Mouse (Mus musculus) megakaryocyte-erythroid progenitor cell, adult 5-6 weeks (primary cell): ENCODE measurements around the gene Gins2. TPM values are rescaled to one million over a fixed set of nuclear protein-coding genes. Genes with fewer than 3 reads are reported as not detected.
A peak's percentile ranks its signal among the peaks of the same experiment; 100 is the strongest.

Experiments
- ATAC-seq: replicated peaks from 2 replicates; pipeline ENCODE4 v1.8.0; 2016; ENCODE audit warnings: mild to moderate bottlenecking, inconsistent platforms; ENCODE audit not compliant: severe bottlenecking, poor library complexity, low FRiP score, low TSS enrichment
- total RNA-seq, 2 experiments: library from RNA; stranded (forward) in 1 of 2; stranded (reverse) in 1 of 2; fragments of 200-1000, 215-1000 nt in 1 of 2; fragments of >200 nt in 1 of 2; fragmentation: Nextera tagmentation in 1 of 2; gene quantifications; 2 replicates each; pipeline ENCODE4 v1.2.3; 2014 to 2017

The Gins2 gene
- total RNA-seq, 2 experiments from 2014 or later, result 43.8 to 99.8 TPM

GRCm38 (mm10) chr8:120607885-120608284 lies 18.8 kb upstream of the Gins2 start:
- peak; percentile 79 for ATAC-seq

GRCm38 (mm10) chr8:120607460-120607859 lies 18.4 kb upstream of the Gins2 start:
- ATAC-seq, result peak; percentile 19; the same call in 1 of the 2 replicates

GRCm38 (mm10) chr8:120602672-120603071 lies 13.6 kb upstream of the Gins2 start:
- ATAC-seq, result no peak

DNA sequence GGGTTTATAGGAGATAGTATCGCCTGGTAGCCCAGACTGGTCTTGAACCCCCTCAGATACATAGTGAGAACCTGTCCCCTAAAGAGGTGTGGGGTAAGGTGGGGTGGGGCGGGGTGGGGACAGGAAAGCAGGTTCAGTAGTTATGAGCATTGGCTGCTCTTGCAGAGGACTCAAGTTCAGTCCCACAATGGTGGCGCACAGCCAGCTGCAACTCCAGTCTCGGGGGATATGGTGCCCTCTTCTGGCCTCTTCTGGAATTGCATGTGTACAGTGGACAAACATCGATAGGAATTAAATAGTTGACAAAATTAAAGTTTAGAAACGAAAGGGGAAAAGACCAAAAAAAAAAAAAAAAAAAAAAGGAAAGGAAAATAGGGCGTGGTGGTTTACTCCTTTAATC lies 10.4 kb upstream of the Gins2 start:
- ATAC-seq, result 0 out of 2 replicates have a peak, but pooled peaks have one; percentile 14

DNA sequence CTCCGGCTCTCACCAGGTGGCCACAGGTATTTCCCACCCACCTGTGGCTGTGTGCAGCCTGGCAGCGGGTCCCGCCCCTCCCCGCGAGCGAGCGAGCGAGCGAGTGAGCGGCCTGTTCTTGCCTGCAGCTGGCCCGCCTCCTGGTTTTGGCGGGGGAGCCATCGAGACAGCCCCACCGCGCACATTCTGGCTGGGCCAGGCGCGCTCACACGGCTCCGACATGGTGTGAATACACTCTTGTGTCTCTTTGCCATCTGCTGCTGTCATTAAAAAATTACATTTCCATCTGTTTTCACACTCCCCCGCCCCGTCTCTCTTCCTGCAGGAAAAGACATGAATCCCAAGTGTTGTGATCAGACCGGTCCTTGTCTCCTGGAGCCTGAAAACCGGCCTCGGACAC lies 9.5 kb upstream of the Gins2 start:
- no peak for ATAC-seq

- ATAC-seq, result peak; percentile 78
Measured at GRCm38 (mm10) chr8:120595963-120596362, 6.9 kb upstream of the Gins2 start.

DNA sequence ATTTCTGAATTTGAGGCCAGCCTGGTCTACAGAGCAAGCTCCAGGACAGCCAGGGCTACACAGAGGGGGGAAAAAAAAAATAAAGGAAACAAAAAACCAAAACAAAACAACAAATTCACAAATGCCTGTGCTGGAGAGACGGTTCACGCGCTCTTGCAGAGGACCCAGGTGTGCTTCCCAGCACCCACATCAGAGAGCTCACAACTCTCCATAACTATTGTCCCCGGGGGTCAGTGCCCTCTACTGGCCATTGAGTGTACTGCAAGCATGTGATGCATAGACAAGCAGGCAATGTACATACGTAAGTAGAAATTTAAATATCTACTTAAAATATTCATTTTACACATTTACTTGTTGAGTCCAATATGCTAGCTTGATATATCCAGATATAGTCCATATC lies 5.5 kb upstream of the Gins2 start:
- ATAC-seq, result no peak

GRCm38 (mm10) chr8:120591587-120592292 lies 2.6 kb upstream of the Gins2 start:
- ATAC-seq, result no peak

GRCm38 (mm10) chr8:120589921-120590320 lies 817 bp upstream of the Gins2 start:
- ATAC-seq, result no peak

GRCm38 (mm10) chr8:120585521-120585920 lies 3.6 kb downstream of the Gins2 start:
- ATAC-seq, result no peak

DNA sequence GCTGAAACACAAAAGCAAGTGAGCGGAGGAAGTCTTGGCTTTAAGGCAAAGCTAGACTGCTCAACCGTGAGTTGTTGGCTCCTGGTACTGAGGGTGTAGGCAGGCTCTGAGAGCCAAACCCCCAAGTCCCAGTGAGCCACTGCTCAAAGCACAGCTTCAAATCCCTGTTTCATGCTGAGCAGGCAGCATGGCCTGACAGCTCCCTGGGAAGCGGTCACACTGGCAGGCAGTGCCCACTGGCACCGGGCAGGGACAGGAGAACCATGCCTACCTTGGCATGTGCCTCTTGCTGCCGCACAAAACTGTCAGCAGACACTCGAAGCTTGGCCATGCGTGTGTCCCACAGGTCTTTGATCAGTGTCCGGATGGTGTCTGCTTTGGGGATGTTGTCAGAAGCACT lies 7.3 kb downstream of the Gins2 start:
- no peak for ATAC-seq

DNA sequence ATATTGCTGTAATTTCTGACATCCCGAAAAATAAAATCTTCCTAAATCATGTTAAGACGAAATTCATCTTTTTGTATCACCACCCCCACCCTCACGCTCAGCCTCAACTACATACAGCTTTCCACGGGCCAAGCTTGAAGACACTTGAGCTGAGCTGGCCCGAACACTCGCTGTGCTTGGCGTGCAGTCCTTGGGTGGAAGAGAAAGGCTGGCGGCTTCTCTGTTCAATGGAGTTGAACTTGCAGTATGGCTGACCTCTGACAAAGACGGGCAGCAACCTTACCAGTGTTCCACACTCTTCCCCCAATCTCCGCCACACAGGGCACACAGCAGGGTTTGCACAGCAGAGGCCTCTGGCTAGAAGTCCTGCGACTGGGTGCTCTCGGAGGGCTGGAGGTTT lies 7.8 kb downstream of the Gins2 start:
- no peak for ATAC-seq

- ATAC-seq, result no peak
Measured at GRCm38 (mm10) chr8:120580336-120581000, 8.6 kb downstream of the Gins2 start.

DNA sequence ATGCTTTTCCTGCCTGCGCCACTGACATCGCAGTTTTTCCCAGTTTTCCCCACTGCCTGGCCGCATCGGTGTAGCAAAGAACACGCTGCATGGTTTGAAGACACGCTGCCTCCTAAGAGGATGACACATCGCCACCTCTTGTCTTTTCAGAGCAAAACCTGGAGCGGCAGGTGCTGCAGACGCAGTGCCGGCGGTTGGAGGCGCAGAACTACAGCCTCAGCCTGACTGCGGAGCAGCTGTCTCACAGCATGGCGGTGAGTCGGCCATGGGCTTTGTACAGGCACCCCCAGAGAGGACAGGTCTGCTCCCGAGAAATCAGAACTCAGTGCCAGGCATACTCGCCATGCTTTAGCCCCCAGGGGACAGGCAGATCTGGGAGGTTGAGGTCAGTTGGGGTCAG lies 11.3 kb downstream of the Gins2 start:
- no peak for ATAC-seq

GRCm38 (mm10) chr8:120575801-120576200 lies 13.3 kb downstream of the Gins2 start:
- ATAC-seq, result no peak

DNA sequence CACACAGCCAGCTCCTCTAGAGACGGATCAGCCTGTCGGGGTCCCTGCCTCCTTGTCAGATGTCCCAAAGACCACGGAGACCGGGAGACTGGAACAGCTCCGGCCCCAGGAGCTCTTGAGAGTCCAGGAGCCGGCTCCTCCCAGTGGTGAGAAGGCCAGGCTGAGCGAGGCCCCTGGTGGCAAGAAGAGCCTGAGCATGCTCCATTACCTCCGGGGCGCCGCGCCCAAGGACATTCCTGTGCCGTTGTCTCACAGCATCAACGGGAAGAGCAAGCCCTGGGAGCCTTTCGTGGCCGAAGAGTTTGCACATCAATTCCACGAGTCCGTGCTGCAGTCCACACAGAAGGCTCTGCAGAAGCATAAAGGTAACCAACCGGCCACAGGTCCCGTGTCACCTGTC lies 14.2 kb downstream of the Gins2 start:
- no peak for ATAC-seq

DNA sequence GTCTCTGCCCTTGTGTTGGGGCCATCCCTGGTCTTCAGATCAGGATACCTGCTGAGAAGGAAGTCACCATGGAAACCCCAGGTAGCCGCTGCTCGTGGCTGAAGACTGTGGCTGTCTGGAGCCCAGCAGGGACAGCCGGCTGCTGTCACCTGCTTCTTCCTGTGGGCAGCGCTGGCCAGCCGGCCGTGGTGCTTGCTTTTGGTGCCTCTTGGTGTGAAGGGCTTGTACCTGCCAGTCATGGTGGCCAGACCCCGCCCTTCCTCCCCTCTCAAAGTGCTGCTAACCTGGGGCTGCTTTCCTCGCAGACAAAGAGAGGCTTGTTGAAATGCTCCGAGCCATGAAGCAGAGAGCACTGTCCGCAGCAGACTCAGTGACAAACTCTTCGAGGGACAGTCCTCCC lies 15.2 kb downstream of the Gins2 start:
- ATAC-seq, result no peak

DNA sequence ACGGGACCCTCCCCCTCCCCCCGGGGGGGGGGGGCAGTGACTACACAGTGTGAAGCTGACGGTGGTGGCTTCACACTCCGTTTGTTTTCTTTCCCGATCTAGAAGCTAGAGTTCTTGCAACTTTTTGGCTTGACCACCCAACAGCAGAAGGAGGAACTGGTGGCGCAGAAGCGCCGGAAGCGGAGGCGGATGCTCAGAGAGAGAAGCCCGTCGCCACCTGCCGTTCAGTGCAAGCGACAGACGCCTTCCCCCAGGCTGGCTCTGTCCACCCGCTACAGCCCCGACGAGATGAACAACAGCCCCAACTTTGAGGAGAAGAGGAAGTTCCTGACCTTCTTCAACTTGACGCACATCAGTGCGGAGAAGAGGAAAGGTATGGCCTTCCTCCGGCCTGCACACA lies 16.6 kb downstream of the Gins2 start:
- ATAC-seq, result no peak

DNA sequence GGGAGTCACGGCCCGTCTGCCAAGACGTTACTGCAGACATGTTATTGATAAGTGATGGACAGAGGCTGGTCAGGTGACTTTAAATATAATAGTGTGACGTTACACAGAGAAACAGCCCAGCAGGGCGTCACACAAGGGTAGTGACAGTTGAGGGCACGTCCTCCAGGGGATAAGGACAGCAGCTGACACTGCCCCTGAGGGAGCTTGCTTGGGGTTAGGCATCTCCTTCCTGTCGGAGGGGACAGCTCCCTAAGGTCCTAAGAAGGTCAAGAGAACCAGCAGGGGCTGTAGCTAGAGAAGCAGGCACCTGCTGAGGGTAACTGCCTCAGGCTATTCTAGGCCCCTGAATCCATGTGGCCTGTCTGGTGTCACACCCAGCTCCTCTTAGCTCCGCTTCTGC lies 17.5 kb downstream of the Gins2 start:
- ATAC-seq, result no peak

GRCm38 (mm10) chr8:120569939-120570715 lies 19.0 kb downstream of the Gins2 start:
- peak; percentile 35 for ATAC-seq
